Mouse (Mus musculus): Measurements from ENCODE around the gene Camk2b.

The Camk2b gene

DNA sequence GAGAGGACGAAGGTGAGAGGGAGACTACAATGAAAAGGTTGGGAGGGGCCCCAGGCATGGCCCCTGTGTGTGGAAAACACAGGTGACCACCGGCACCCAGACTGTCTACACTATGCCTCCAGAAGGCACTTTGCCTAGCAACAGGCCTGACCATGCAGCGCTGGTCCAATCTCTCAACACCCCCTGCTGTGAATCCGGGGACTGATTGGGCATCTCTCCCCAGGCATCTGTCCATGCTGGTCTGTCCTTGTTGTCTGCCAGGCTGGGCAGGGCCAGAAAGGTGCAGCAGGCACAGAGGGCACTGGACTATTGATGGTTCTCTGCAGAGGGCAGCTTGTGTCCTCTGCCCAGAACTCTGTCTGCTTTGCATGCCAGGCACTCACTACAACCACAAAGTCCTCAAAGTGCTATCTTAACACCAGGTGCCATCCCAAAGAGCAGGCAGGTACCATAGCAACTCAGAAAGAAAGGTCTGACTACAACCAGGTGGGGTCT is 16.0 kb downstream of the Camk2b start:
- DNase-seq (ENCODE audit: low read depth, low spot score) = no peak

DNA sequence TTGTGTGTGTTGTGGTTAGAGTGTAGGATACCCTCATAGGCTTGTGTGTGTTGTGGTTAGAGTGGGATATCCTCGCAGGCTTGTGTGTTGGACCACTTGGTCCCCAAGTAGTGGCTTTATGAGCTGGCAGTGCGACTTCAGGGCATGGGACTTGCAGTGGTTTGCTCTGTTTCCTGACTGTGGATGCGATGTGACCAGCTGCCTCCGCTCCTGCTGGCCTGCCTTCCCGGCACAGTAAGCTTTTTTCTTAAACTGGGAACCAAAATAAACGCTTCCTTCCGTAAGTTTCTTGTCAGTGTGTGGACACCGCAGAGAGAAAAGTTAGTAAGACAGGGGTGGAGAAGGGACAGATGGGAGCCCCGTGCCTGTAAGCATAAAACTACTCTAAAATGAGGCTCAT is 18.0 kb downstream of the Camk2b start:
- no peak for DNase-seq (ENCODE audit: low read depth, low spot score)

DNA sequence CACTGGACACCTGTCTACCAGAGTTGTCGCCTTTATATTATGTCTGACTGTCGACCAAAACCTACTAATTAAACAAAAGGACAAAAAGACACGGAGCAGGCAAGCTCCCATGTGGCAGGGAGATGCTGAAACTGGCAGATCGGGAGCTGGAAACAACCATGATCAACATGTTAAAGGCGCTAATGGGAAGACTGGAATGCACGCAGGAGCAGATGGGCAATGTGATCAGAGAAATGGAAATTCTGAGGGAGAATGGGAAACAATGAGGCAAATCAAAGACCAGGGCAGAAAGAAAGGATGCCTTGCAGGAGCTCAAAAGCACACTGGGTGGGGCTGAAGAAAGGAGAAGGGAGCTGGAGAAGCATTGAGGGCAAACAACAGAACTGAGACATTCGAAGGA is 27.2 kb downstream of the Camk2b start:
- DNase-seq (ENCODE audit: low read depth, low spot score) = no peak

DNA sequence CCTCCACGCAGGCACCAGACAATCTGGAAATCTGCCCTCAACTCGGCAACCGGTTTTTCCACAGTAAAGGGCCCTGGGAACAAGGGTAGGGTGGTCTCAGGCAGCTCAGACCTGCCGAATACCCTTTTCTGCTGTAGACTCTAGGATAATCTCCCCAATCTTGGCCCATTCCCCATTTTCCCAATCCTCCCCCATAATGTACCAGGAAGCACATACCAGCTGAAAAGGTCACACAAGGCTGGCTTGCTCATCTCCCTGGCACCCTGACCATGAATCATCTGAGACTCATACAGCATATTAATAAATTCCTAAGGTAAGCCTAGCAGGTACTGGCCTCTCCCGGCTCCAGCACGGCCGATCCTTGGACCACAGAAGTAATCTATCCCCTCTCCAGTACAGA is 28.5 kb downstream of the Camk2b start:
- DNase-seq (ENCODE audit: low read depth, low spot score) = peak; percentile 35

DNA sequence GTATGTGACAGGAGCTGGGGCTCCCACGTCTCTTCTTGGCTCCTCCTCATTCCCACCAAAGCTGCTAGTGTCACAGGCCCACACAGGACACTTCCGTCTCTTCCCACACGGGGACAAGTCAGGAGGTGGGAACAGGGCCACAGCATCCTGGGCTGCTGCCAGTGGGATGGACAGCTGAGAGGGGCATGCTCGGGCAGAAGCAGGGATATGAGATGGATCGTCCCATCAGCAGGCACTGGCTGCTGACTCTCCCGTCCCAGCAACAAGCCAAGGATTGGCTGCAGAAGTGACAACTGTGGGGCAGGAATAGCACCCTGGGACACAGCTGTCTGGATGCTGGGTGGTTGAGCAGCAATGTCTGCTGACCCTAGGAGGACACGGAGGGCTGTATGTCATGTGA is 29.0 kb downstream of the Camk2b start:
- DNase-seq (ENCODE audit: low read depth, low spot score) = no peak

DNA sequence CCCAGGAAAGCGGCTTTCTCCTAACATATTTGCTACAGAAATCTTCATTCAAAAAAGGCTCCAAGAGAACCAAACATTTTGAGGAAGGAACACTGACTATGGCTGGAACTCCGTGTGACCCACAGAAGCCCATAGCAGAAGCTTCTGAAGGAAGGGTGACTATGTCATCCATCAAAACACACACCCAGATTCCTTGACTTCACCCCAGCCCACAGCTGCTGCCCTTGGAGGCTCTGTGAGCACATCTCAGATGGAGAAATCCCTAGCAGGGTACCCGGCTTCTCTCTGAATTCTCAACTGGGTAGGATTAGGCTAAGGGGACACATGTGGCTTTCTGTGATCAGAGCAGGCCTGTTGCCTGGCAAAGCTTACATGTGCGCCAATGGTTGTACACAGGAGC is 29.7 kb downstream of the Camk2b start:
- DNase-seq (ENCODE audit: low read depth, low spot score) = no peak

DNA sequence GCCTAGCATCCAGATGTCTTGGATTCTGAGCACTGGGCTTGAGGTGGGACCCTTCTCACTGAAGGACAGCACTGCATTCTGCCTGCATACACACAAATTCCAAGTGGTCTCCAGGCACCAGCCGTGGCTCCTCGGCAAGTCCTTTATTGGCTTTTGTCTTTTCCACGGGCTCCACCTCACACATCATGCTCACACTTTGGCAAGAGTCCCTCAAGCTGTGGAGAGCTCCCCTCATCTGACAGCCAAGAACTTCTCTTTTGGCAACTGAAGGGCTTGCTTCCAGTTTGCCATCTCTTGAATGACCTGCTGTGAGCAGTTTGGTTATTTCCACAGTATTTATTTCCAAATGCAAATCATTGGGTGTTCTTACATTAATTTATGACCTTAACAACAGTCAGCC is 30.6 kb downstream of the Camk2b start:
- DNase-seq (ENCODE audit: low read depth, low spot score) = no peak

DNA sequence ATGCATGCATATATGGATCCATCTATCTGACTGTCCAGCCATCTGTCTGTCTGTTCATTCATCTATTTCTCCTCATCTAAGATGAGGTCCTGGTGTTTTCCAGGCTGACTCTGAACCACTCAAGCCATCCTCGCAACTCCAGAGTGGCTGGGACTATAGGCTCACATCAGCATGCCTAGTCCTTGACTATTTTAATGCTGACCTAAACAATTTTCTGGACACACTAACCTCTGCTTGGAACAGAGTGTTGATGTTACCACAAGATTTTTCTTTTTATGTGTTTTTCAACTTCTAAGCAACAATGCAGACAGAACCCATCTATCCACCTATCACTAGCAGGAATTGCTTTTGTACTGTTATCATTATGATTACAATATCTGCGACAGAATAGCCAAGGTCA is 31.4 kb downstream of the Camk2b start:
- DNase-seq (ENCODE audit: low read depth, low spot score) = no peak

DNA sequence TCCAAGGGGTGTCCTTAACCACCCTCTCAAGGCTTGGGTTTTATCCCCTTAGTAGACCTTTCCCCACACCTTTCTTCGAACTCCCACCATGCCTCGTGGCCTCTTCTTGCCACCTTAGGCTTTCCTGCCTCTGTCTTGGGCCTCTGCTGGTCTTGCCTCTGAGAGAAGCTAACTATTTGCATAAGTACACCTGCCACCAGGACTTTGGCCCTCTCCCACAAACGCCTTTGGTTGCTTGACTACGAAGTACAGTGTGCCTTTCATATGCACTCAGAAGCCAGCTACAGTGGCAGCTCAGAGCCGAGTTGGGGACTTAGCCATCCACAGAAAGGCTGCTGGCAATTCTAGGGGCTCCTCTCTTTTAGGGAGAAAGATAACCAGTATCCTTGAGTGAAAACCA is 32.4 kb downstream of the Camk2b start:
- DNase-seq (ENCODE audit: low read depth, low spot score) = no peak

DNA sequence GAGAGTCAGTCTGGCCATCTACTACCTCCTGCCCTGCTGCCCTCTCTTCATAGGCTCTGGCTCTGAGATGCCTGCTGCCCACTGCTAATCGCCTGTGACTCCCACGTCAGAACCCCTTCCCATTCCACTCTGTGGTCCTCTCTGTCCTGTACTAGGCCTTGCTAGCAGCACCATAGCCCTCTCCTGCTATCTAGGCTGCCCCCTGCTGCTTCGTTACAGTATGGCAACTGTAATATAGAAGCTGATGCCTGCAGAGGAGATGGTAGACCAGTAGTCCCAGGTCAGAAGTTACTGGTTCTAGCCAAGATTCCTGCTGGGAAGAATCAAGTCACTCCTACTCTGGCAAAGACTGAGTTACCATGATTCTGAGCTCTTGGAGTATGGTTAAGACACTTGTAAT is 33.0 kb downstream of the Camk2b start:
- peak; percentile 80 for DNase-seq (ENCODE audit: low read depth, low spot score)

DNA sequence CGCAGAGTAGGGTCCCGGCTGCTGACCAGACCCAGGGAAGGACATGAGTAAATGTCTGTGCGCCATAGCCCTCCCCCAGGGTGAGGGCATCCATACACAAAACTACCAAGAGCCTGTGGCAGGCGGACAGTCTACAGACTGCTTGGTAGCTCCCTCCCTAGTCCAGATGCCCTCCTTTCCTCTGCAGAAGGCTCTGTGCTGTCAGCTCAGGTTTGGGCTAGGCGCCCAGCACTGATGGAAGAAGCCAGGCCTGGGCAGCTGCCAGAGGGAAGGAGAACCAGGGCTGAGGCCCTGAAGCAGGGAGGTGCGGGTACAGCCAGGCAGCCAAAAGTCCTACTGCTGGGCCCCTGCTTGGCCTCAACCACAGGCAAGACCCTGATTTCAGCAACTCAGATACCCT is 35.5 kb downstream of the Camk2b start:
- peak; percentile 63 for DNase-seq (ENCODE audit: low read depth, low spot score)

DNA sequence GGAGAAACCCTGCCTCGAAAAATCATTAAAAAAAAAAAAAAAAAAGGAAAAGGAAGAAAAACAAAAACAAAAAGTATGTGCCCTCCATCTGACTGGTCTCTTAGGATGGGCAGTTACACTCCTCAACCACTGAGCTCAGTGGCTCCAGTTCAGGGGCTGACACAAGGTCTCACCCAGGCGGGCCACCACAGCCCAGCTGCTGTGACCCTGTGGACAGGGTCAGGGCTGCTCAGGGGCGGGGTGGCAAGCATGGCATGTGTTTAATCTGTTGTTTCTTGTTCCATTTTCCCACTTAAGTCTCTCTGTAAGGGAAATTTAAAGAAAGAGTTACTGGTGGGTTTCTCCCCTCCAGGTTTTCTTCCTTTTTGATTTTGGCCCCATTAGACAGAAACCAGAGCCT is 36.4 kb downstream of the Camk2b start:
- DNase-seq (ENCODE audit: low read depth, low spot score) = no peak

DNA sequence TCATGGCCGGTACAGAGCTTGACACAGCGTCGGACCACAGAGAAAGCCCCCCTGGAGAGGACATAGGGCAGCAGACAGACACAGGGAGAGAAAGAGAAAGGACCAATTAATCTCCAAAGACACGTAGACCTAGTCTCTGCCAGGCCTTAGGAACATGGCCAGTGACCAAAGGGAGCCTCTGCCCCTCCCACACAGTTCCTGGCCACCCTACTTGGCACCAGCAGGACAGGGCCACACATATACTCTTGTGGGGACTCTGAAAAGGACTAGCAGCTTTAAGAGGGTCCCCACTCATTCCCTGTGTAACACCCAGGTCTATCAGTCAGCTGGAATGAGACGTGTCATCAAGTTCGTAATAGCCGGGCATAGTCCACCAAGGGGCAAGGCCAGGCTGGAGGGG is 37.3 kb downstream of the Camk2b start:
- no peak for DNase-seq (ENCODE audit: low read depth, low spot score)

DNA sequence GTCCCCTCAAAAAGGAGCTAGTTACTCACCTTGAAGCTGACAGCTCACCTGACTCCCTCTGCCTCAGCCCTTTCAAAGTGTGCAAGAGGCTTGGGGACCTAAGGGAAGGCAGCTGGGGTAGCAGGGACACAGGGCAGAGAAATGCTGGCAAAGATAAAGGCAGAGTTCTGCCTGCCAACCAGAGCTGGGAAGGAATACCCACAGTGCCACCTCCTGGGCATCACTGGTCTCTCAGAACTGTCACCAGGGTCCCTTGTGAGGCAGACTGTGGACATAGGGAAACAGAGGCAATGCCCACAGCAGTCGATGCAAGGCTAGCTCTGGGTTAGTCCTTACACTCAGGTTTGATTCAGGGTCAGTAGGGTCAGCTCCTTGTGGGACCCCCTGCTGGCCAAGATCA is 39.8 kb downstream of the Camk2b start:
- DNase-seq (ENCODE audit: low read depth, low spot score) = peak; percentile 61

DNA sequence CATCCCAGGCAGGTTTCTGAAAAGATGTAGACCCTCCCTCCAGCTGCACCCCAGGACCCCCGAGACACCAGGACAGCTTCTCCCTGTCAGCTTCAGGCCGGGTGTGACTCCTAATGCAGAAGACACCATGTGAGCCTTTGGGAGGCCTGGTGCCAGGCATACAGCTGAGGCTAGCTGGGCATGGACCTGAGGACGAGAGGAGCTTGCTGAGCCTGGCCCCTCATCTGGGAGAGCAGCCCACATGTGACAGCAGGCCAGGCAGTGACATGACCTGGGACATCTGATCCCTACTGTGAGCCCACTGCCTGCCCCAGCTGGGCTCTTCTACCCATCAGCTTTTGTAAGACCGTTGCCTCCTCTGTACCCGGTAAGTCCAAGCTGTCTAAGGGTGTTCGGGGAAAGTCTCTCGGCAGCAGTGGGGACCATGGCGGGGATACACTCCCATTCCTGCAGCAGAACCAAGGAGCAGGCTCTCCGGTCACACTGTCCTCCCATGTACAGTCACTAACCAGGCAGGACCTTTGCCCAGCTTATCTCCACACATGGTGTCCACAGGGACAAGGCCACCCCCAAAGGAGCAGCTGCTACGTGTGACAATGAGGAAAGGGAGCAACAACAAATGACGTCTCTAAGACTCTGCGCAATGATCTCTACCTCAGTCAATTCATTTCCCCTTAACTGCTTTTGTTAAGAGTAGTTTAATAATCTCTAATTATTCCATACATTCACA is 41.1 kb downstream of the Camk2b start:
- DNase-seq (ENCODE audit: low read depth, low spot score) = no peak

DNA sequence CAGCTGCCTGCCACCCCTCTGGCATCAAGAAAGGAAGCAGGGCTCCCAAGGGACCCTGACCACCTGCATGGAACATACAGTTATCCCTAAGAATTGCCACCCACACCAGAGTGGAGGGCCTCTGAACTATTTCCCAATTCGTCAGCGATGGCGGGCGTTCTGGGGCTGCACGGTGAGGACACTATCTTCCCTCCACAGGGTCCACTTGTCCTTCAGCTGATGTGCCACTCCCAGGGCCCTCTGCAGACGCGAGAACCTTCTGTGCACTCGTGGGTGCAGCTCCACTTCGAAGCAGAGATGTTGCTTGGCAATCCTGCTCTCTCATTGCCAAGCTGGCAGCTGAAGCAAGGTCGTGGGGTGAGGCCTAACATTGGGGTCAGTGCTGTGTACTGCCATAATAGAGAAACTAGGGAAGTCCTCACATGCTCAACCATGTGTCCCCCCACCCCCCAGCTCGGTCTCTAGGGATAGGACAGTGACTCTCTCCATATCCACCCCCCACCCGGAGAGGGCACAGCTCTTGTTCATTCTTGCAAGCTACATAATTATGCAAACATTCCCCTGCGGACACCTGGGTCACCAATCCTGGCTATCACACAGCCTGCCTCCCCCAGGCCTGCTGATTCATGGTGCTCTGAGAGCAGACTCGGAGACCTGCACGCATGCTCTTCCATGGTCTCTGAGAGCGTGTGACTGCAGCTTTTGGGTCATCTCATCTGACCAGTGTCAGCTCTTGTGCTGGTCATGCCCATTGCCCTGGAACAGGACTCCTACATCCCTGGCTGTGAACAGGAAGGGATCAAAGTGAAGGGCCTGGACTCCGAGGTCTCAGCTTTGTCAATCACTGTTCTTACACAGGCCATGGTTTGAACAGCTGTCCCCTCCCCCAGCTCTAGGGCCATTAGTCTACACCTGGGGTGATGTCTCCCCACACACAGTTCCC is 45.0 kb downstream of the Camk2b start:
- DNase-seq (ENCODE audit: low read depth, low spot score) = no peak

DNA sequence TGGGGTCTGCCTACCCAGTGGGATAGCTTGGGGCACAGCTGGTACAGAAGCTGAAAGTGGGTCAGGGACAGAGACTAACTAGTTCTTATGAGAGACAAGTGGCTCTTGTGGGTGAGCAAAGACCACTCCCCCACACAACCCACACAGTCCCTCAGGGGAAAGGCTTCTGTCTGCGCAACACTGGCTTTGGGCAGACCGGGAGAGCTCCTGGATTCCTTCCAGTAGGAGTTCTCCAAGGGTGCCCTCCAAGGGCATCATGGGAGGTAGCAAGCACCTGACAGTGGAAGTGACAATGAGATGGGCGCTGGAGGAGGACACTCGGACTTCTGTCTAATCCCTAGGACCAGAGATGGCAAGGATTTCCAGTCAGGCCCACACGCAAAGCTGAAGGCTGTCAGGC is 45.8 kb downstream of the Camk2b start:
- DNase-seq (ENCODE audit: low read depth, low spot score) = no peak

DNA sequence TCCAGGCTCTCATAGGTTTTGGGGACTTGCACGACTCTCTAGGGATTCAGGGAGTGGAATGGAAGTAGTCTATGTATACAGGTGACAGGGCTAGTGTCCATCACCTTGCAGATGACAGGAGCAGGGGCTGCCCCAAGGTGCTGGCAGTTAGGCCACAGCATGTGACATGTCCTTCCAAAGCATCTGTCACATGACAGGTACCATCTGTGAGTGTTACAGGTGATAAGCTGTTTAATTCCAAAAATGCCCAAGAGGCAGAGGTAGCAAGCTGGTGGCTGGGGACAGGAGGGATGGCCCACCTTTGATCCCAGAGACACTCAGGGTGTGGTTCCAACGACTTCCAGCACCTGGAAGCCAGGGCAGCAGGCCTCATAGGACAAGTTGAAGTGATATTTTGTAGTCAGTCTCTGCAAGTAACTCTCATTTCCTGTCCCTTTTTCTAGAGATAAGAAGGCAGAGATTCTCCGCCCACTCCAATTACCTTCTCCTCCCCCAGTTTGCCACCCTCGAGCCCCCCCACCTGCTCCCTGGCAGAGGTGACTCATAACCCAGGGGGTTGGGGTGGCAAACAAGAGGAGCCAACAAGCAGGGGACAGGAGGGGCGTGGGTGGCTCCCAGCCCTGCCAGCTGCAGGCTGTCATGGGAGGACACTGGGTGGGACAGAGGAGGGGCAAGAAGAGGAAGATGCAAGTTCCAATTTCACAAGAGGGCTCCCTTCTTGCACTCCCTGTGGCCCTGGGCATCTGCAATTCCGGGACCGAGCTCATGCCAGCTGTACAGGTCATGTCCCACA is 47.7 kb downstream of the Camk2b start:
- no peak for DNase-seq (ENCODE audit: low read depth, low spot score)

DNA sequence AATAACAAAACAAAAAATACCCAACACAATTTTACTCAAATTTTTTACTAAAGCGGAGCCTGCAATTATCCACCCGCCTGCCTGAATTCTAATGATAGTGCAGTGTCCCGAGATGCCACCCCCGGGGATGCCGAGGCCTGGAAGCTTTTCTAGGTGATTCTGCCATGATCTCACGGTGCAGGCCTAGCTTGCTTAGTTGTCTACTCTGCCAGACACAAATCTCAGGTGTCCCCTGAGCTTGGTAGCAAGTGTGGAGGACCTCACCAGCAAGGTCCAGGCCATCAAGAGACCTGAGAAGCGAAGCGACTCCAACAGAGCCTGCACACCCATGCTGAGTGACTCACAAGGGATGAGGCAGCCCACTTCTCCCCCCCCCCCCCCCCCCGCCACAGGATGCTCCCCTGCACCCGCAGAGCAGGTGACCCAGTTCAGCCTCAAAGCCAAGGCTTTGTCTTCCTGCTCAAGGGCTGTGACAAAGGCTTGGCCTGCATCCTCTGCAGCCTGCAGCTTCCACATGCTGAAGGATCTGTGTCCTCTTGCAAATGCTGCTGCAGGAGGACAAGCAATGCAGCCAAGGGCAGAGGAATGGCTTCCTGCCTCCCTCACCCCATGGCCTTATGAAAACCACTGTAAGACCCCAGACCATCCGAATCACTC is 48.5 kb downstream of the Camk2b start:
- DNase-seq (ENCODE audit: low read depth, low spot score) = no peak

DNA sequence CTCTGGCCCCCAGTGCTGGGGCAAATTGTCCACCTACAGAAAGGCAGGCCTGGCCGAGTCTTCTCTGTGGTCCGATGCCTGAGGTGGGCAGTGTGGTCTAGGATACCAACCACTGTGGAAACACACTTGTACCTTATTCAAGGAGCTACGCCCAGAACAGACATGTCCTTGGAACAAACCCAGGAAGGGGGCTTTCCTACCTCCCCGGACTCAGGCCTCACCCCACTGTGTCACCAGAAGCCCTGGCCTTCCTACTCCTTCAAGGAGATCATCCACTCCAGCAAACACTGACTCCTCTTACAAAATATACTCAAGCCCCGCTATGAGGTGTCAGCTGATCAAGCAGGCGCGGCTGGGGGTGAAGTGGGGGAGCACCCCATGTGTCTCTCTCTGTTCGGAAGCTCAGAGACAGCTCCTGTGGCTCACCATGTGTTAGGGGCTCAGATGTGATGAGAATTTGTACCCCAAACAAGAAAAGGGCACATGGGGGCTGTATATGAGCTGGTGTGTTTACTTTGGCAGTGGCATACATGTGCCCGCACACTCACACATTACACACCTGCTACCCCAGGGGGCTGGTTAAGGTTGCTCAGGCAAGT is 49.3 kb downstream of the Camk2b start:
- DNase-seq (ENCODE audit: low read depth, low spot score) = no peak

DNA sequence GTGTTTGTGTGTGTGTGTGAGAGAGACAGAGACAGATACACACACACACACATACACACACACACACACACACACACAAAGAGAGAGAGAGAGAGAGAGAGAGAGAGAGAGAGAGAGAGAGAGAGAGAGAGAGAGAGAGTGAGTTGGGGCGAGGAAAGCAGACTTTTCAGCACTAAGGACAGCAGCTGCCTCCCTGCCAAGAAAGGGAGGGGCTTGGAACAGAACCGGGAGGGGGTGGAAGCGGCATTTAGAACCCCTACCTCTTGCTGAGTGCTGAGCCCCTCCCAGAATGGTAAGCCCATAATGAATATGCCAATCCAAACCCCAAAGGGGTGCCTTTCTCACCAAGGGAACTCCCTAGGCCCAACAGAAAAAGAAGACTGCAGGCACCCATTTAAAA is 49.8 kb downstream of the Camk2b start:
- DNase-seq (ENCODE audit: low read depth, low spot score) = peak; percentile 41
